Mouse (Mus musculus): Measurements from ENCODE around the gene Ifit1.
A peak's percentile ranks its signal among the peaks of the same experiment; 100 is the strongest.
"Not testable (repeated sequence)": the region's sequence is repeated elsewhere in the genome, so short reads cannot be mapped to it uniquely, and the experiment has no call there.

The Ifit1 gene

DNA sequence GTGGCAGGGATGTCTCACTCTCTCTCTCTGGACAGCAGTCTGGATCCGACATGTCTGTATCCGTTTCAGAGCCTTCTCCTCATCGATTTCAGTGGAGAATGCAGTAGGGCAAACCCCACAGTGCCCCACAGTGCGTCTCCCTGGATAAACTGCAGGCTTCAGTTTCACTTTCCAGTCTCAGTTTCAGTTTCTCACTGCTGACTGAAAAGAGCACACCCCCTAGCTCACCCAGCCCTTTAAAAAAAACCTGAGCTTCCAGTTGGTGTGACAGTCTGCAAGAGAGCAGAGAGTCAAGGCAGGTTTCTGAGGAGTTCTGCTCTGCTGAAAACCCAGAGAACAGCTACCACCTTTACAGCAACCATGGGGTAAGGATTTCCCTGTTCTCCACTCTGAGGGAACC lies at the start of gene Ifit1, which contains the start of gene Ifit1bl2:
TSS of gene Ifit1 (plus strand) at position 249 of the 400 bp plus-strand sequence.
TSS of gene Ifit1bl2 (minus strand) at position 121 of the 400 bp plus-strand sequence.
- DNase-seq, result no peak

DNA sequence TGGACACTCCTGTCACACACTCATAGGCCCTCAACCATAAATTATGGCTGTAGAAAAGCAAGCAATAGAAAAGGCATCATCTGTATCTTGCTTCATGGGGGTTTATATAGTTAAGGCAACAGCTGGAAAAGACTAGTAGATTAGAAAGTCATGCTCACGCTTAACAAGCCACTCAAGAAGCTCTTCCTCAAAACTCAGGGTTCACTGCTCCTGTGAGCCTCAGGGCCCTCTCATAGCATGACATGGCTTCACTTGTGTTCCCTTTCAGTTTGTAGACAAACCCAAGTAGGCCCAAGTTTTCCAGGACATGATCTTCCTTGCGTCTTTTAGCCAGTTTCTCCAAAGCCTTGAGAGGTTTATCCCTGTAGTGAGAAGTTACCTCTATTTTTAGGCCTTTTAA lies 47.2 kb upstream of the Ifit1 start:
- no peak for DNase-seq

DNA sequence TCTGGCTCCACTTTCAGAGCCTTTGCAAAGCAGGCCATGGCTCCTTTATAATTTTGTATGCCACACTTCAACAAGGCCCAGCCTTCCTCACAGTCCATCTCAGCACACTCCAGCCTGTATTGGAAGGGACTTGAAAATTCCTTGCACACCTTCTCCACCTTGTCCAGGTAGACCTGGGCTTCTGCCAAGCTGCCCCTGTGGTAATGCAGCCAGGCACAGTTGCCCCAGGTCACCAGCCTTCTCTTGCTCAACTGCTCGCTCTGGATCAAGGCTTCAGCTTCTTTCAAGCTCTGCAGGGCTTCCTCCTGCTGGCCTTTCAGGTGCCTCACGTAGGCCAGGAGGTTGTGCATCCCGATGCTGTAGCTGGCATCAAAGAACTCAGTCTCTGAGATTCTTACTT lies 46.1 kb upstream of the Ifit1 start:
- DNase-seq, result not testable (repeated sequence)

- no peak for DNase-seq
Measured at GRCm38 (mm10) chr19:34596811-34597210, 43.9 kb upstream of the Ifit1 start.

DNA sequence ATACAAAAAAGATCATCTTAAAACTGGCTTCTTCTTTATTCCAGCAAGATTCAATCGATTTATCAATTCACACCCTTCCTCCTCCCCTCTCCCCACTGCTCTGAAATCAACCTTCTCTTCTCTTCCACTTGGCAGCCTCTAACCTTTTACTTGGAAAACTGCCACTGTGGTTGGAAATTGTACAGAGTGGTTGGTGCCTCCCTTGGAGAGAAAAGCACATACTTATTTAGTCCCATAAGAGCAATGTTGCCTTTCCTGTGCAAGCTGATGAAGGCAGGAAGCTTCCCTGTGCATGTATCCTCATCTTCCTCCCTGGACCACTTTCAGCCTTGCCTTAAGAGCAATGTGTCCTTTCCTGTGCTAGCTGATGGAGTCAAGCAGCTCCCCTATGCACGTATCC lies 42.3 kb upstream of the Ifit1 start:
- peak; percentile 7 for DNase-seq

- DNase-seq, result not testable (repeated sequence)
Measured at GRCm38 (mm10) chr19:34599250-34599649, 41.4 kb upstream of the Ifit1 start.

DNA sequence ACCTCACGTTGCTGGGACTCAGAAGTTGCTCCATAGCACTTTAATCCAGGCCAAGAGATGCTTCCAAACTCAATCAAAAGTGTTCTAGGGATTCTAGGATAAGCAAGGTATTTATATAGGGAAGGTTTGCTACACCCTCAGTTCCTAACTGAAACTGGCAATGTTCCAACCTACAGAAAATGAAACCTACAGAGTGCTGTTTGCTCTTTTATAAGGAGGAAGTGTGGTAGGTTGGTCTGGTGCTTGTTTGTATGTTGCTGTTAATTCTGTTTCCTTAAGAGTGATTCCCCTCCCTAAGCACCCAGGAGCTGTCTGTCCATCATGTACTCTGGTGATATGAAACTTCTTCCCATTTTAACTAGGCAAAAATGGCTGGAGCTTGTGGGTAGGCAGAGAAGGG lies 38.8 kb upstream of the Ifit1 start, which contains the start of gene Ifit1bl1:
TSS of gene Ifit1bl1 (minus strand) at position 69 of the 400 bp plus-strand sequence.
- DNase-seq, result not testable (repeated sequence)

DNA sequence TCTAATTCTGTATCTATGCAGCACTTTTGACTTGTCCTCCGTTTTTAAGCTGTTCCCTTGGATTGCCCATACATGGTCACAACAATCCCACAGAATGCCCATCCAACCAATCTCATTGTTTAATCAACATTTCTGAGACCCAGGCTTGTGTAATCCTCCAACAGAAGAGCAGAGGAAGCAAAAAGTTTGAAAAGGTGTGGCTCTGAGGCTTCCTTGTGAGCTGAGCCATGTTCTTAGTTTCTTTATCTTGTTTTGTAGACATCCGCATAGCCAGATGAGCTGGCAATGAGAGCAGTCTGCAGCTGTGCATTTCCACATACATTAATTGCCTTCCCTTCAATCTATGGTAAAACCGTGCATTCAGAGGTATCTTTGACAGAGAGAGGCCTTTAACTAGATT lies 35.2 kb upstream of the Ifit1 start:
- DNase-seq, result no peak

DNA sequence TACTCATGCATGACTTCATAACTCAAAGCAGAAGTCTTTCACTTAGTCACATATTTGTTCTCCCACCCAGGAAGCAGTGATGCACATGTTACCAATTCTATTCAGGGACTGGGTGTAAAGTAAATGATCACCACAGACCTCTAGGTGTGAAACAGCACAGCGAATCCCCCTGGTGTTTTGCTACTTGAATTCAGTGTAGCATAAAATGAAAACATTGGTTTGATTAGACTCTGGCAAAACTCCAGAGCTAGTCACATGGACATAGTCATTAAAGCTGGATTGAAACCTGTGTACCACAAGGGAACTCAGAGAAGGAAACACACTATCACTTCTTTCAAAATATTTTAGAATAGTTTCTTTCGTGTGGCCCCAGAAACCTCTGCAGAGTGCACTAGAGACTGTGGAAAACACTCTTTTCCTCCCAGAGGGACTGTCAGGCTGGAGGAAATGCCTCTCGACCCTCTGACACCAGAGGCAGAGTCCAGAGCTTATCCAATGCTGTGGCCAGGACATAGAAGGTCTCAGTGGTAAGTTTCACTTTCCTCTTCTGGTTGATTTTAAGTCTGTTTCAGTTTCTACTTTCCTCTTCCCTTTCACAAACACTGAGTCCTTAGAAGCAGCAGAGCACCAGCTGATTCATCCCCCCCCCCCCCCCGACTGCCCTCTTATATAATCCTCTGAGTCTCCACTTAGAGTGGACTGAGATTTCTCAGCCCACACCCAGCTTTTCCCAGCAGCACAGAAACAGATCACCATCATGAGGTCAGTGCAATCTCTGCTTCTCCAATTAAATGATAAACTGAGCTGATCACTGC lies 33.2 kb upstream of the Ifit1 start, which contains the start of gene Ifit3b:
TSS of gene Ifit3b (plus strand) at position 734 of the 815 bp plus-strand sequence.
- DNase-seq, result not testable (repeated sequence)

- DNase-seq, result not testable (repeated sequence)
Measured at GRCm38 (mm10) chr19:34610118-34610517, 30.6 kb upstream of the Ifit1 start.

GRCm38 (mm10) chr19:34612243-34613001 lies 28.2 kb upstream of the Ifit1 start:
- not testable (repeated sequence) for DNase-seq

DNA sequence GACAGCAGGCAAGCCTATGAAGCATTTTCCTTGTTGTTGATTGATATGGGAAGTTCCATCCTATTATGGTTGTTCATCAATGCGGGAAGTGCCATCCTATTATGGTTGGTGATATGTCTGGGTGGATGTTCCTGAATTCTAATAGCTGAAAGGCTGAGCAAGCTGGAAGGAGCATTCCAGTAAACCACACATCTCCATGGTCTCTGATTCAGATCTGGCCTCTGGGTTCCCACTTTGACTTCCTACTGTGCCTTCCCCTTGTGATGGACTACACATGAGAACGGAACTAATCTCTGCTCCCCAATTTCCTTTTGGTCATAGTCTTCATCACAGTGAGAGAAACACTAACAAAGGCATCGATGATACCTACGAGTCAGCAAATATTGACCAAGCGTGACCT lies 19.8 kb upstream of the Ifit1 start:
- no peak for DNase-seq

DNA sequence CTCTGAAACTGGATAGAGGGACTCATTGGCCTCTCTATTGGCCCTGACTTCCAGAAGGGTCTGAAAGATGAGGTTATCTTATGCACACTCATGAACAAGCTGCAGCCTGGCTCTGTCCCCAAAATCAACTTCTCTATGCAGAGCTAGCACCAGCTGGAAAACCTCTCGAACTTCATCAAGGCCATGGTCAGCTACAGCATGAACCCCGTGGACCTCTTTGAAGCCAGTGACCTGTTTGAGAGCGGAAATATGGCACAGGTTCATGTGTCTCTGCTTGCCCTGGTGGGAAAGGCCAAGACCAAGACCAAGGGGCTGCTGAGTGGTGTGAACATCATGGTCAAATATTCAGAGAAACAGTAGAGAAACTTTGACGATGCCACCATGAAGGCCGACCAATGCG lies 16.9 kb upstream of the Ifit1 start:
- no peak for DNase-seq

- DNase-seq, result no peak
Measured at GRCm38 (mm10) chr19:34624663-34625062, 16.0 kb upstream of the Ifit1 start.

DNA sequence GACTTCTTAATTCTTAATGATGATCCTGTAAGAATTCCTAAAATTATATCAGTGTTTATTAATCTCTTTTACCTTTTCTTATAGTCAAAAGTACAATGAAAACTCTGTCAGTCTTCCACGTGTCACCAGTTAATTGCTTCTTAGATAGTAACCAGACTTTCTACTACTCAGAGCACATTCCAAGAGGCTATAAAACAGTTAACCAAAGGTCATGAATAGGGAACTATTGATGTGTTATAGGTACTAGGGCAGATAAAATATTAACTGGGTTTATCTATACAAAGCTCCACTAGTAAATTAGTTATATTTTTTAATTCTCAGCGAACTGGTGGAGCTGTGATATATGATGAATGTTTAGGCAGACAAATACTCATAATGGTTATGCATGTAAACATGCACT lies 13.2 kb upstream of the Ifit1 start:
- DNase-seq, result no peak

DNA sequence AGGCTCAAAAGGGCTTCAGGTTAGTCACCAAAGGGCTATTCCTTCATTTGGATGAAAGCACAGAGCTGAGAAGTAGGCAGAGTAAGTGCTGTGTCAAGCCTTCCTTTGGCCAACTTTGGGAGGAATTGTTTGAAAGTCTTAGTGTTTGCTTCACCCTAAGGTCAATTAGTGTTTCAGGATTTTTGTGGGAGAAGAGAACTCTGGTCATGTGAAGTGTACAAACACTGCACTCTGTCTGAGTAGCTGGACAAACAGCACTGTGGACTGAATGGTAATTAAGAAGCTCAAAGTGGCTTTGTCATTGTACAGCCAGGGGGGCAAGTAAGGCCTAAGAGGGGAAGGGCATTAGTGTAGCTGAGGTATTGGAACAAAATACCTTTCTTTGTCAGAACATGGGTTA lies 9.2 kb upstream of the Ifit1 start:
- DNase-seq, result no peak

GRCm38 (mm10) chr19:34633484-34633883 lies 7.2 kb upstream of the Ifit1 start:
- DNase-seq, result no peak

DNA sequence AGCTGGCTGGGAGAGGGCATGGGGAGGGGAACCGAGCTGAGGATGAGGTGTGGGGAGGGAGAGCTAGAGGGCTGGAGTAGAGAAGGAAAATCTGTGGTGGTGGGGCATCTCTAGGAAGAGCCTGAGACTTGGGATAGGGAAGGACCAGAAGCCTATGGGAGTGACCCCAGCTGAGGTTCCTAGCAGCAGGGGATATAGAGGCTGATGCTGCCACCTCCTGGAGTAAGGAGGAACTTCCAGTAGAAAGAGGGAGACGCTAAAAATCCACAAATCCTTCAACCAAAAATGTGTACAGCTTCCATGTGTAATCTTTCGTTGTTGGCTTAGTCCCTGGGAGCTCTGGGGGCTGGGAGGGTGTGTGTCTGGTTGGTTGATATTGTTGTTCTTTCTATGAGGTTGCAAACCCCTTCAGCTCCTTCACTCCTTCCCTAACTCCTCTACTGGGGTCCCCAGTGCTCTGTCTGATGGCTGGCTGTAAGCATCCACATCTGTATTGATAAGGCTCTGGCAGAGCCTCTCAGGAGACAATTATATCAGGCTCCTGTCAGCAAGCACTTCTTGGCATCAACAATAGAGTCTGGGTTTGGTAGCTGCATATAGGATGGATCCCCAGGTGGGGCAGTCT lies 3.6 kb upstream of the Ifit1 start:
- DNase-seq, result no peak

GRCm38 (mm10) chr19:34642616-34643015 lies 1.9 kb downstream of the Ifit1 start:
- DNase-seq, result no peak

DNA sequence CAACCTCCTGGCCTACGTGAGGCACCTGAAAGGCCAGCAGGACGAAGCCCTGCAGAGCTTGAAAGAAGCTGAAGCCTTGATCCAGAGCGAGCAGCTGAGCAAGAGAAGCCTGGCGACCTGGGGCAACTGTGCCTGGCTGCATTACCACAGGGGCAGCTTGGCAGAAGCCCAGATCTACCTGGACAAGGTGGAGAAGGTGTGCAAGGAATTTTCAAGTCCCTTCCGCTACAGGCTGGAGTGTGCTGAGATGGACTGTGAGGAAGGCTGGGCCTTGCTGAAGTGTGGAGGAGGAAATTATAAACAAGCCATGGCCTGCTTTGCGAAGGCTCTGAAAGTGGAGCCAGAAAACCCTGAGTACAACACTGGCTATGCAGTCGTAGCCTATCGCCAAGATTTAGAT lies 7.0 kb downstream of the Ifit1 start:
- not testable (repeated sequence) for DNase-seq

- DNase-seq, result no peak
Measured at GRCm38 (mm10) chr19:34650276-34650675, 9.6 kb downstream of the Ifit1 start.

DNA sequence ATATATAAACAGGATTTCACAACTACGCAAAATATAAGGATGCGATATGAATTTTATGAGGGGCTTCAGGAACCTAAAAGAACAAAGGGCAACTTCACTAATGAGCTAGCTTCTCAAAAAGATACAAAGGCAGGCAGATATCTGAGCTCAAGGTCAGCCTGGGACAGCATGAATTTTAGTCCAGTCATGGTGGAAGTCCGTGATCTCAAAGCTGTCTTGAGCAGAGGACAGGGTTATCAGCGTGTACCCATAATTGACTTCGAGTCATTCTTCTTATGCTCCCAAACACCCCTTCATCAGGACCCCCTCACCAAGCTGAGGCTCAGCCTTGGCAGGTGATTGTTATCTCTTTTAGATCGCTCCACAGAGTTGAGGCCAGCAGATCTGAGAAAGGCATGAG lies 10.3 kb downstream of the Ifit1 start:
- DNase-seq, result no peak

- DNase-seq, result no peak
Measured at GRCm38 (mm10) chr19:34655227-34655805, 14.6 kb downstream of the Ifit1 start.

All from cerebellum, adult 11-12 months (tissue).